Mouse (Mus musculus): ENCODE measurements around the gene Phactr2.
"Not testable (repeated sequence)": the region's sequence is repeated elsewhere in the genome, so short reads cannot be mapped to it uniquely, and the experiment has no call there.

- TF ChIP-seq CTCF (IDR thresholded peaks at IDR 0.05; ENCODE audit: borderline replicate concordance, extremely low read depth, insufficient read depth, insufficient read length); POLR2A (IDR thresholded peaks at IDR 0.05; ENCODE audit: borderline replicate concordance, extremely low read depth, insufficient read depth, insufficient read length, poor library complexity, severe bottlenecking): not testable (repeated sequence)
These were observed 9.9 kb downstream of the Phactr2 start for GRCm38 (mm10) chr10:13464295-13464694.
